Mouse (Mus musculus): Measurements from ENCODE around the gene Syngap1.
"Not testable (repeated sequence)": the region's sequence is repeated elsewhere in the genome, so short reads cannot be mapped to it uniquely, and the experiment has no call there.

Syngap1 gene

DNA sequence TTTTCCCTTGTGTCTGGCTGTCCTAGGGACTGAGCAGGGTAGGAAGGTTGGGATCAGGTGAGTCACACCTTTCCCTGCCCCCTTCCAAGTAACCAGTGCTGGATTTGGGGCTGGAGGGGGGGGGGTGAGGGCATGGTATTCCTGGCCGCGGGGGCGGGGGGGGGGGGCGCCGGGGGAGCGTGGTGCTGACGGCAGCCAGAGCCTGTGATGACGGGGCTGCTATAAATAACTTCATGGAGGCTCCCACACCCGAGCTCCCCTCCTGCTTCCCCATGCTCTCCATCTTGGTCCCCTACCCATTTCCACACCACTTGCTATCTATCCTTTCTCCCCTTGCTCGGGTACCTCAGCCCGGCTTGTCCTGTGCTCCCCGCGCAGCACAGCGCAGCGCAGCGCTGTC lies 12.7 kb downstream of the Syngap1 start:
- no peak for DNase-seq (ENCODE audit: low read depth in 1 of 2, low spot score in 2 of 2)

DNA sequence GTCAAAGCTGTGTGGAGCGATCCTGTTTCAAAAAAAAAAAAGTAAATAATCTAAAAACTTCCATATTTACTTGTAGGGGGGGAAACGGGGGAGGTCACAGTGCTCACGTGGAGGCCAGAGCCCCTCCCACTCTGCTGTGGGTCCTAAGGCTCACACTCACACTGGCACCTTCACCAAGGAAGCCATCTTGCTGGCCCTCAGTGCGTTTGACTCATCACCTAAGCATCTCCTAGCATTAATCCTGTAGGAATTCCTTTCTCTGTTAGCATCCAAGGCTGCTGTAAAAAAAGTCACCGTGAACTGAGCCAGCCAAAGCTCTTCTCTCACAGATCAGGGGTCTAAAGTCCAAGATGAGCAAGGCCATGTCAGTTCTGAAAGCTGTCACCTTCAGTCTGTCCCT lies 15.3 kb downstream of the Syngap1 start:
- DNase-seq (ENCODE audit: low read depth in 1 of 2, low spot score in 2 of 2), result no peak

DNA sequence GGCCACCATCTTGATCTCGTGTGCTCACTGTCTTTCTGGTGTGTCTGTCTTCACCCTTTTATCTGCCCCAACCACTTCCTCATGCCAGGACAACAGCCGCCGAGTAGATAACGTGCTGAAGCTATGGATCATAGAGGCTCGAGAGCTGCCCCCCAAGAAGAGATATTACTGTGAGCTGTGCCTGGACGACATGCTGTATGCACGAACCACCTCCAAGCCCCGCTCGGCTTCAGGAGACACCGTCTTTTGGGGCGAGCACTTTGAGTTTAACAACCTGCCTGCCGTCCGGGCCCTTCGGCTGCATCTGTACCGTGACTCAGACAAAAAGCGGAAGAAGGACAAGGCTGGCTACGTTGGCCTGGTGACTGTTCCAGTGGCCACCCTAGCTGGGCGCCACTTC lies 15.8 kb downstream of the Syngap1 start:
- DNase-seq (ENCODE audit: low read depth in 1 of 2, low spot score in 2 of 2), result no peak

DNA sequence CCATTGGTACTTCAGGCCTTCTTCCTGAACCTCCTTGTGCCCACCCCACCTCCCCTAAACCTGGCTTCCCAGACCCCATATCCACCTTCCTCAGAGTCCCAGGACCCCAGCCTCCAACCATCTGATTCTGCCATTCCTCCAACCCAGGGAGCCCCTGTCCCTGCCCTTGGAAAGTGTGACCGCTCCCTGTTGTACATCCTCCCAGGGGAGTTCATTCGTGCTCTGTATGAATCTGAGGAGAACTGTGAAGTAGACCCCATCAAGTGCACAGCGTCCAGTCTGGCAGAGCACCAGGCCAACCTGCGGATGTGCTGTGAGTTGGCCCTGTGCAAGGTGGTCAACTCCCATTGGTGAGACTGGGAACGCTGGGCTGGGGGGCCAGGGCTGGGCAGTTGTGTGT lies 16.8 kb downstream of the Syngap1 start:
- no peak for DNase-seq (ENCODE audit: low read depth in 1 of 2, low spot score in 2 of 2)

DNA sequence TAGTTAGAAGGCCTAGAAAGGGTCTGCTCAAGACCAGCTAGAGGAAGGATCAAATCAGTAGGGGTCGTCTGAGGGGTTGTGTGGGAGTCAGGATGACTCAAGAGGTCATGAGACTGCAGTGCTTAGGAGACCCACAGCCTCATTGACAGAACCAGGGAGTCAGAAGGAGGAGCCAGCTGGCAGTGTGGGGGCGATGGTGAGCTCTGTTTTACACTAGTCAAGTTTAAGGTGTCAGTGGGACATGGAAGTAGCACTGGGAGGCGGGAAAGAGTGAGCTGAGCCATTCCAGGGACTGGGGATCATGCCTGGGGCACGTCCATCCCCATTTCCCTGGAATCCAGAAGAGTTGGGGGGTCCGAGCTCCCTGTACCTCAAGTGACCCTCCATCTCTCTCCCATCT lies 17.8 kb downstream of the Syngap1 start:
- no peak for DNase-seq (ENCODE audit: low read depth in 1 of 2, low spot score in 2 of 2)

DNA sequence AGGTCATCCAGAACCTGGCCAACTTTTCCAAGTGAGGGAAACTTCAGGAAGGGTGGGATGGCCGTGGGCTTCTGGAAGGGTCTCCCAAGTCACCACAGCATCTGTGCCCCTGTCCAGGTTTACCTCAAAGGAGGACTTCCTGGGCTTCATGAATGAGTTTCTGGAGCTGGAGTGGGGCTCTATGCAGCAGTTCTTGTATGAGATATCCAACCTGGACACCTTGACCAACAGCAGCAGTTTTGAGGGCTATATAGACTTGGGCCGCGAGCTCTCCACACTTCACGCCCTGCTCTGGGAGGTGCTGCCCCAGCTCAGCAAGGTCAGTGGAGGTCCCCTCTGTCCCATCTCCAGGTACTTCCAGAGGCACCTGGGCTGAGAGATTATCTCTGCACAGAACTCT lies 18.8 kb downstream of the Syngap1 start:
- no peak for DNase-seq (ENCODE audit: low read depth in 1 of 2, low spot score in 2 of 2)

DNA sequence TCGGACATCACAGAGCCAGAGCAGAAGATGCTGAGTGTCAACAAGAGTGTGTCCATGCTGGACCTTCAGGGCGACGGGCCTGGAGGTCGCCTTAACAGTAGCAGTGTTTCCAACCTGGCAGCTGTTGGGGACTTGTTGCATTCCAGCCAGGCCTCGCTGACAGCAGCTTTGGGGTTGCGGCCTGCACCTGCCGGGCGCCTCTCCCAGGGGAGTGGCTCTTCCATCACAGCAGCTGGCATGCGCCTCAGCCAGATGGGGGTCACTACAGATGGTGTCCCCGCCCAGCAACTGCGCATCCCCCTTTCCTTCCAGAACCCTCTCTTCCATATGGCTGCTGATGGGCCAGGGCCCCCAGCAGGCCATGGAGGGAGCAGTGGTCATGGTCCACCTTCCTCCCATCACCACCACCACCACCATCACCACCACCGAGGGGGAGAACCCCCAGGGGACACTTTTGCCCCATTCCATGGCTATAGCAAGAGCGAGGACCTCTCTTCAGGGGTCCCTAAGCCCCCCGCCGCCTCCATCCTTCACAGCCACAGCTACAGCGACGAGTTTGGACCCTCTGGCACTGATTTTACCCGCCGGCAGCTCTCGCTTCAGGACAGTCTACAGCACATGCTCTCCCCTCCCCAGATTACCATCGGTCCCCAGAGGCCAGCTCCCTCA lies 20.7 kb downstream of the Syngap1 start:
- DNase-seq (ENCODE audit: low read depth in 1 of 2, low spot score in 2 of 2), result no peak

DNA sequence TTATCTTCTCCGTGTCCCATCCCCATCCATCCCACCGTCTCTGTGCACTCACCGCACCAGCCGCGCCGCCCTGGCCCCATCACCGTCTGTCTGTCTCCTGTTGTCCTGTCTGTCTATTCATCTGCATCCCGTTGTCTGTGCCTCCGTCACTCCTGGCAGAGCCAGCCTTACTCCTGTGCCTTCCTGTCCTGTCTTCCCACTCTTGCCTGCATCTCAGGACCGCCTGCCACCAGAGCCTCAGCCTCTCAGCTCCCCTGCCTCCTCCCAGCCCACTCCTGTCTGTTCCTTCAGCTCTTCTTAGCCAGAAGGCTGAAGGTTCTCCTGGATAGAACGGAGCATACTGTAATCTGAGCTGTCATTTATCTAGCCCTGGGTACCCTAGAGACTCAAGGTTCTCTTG lies 25.9 kb downstream of the Syngap1 start:
- no peak for DNase-seq (ENCODE audit: low read depth in 1 of 2, low spot score in 2 of 2)

DNA sequence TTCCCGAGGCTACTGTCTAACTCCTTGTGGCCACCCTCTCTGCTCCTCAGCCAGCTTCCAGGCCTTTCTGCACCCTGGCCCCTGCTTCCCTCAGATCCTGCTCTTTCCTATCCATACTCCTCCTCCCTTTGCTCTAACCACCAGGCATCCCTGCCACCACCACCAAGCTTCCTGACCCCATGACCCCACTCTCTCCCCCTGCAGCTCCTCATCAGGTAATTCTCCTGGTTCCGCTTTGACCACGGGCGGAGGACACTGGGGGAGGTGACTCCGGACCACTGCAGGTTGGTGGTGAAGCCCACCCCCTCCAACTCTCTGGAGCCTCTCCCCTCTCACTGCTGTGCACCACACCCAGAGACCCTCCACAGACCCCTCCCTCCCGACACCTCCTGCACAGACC lies 26.4 kb downstream of the Syngap1 start:
- no peak for DNase-seq (ENCODE audit: low read depth in 1 of 2, low spot score in 2 of 2)

DNA sequence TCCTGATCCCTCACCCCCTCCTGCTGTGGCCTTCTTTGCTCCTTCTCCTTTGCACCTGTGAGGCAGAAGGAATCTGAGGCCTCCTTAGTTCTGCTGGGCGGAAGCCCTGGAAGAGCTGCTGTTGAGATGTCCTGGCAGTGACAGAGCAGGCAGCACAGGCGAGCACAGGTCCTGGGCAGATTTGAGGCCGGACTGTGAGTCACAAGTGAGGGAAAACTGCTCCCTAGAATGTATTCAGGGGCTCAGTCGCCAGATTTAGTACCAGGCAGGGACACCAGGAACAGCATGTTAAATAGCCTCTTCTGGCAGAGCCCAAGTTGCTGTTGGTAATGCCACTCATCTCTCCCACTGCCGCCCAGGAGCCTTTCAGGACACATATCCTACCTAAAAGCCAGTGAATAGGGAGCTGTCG lies 27.2 kb downstream of the Syngap1 start:
- DNase-seq (ENCODE audit: low read depth in 1 of 2, low spot score in 2 of 2), result no peak

DNA sequence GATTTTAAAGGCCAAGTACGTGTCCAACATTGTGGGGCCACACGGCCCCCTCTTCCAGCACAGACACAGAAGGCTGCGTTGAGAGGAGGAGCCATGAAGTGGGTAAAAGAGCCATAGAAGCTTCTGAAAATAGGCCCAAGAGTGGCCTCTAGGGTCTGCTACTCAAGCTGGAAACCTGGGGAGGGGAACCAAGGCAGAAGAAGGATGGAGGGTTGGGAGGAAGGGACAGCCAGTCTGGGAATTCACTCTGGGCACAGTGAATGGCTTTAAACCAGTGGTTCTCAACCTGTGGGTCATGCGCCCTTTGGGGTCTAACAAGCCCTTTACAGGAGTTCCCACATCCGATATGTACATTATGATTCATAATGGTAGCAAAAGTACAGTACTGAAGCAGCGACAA lies 28.2 kb downstream of the Syngap1 start:
- DNase-seq (ENCODE audit: low read depth in 1 of 2, low spot score in 2 of 2), result no peak

DNA sequence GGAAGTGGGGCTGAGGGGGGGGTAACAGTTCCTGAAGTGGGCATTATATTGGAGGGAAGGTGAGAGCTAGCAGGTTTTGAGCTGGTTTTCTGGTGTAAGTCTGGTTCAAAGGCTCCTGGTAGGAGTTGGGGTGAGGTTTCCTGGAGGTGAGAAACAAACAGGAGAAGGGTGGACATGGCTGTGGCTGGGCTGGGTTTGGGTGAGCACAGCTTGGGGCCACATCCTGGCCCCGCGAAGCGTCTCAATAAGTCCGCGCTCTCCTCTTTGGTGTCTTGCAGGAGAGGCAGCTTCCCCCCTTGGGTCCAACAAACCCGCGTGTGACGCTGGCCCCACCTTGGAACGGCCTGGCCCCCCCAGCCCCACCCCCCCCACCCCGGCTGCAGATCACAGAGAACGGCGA lies 29.2 kb downstream of the Syngap1 start:
- DNase-seq (ENCODE audit: low read depth in 1 of 2, low spot score in 2 of 2), result no peak

DNA sequence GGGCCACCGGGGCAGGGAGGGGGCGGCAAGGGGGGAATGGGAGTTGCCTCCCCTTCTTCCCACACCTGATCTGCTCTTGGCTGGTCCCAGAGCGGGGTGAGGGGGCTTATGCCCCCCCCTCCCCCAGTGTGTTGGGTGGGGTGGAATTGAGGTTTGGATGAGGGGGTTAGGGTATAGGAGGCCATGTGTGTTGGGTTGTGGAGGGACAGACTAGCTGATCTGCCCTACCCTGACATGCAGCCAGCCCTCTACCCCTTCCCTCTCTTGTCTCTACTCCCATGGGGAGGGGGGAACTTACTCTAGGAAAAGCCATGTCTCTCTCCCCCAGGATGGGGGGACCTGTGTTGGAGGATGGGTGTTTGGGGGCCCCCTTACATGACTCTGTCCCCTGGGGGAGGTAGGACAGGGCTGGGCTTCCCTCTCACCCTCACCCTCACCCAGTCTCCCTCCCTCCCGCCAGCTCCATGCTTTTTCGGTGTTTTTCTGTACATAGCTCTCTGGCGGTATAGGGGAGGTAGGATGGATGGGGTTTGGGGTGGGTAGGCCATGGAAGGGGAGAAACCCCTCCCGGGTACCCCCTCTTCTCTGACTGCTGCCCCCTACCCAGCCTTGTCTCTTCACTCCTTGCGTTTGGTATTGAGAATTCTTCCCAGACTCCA lies 30.3 kb downstream of the Syngap1 start:
- DNase-seq (ENCODE audit: low read depth in 1 of 2, low spot score in 2 of 2), result no peak

DNA sequence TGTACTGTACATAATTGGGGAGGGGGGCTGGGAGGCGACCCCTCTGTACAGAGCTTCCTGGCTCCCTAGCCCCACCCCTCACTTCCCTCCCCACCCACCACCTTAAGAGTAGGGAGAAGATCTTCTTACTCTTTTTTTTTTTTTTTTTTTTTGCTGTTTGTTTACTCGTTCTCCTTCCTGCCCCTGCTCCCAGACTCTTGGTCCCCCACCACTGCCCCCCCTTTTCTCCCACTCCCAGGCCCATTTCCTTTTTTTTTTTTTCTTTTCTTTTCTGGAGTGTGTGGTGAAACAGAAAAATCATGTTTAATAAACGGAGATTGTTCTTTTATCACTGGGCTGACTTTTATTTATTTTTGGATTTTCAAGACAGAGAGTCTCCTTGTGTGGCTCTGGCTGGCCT lies 31.1 kb downstream of the Syngap1 start:
- DNase-seq (ENCODE audit: low read depth in 1 of 2, low spot score in 2 of 2), result no peak

DNA sequence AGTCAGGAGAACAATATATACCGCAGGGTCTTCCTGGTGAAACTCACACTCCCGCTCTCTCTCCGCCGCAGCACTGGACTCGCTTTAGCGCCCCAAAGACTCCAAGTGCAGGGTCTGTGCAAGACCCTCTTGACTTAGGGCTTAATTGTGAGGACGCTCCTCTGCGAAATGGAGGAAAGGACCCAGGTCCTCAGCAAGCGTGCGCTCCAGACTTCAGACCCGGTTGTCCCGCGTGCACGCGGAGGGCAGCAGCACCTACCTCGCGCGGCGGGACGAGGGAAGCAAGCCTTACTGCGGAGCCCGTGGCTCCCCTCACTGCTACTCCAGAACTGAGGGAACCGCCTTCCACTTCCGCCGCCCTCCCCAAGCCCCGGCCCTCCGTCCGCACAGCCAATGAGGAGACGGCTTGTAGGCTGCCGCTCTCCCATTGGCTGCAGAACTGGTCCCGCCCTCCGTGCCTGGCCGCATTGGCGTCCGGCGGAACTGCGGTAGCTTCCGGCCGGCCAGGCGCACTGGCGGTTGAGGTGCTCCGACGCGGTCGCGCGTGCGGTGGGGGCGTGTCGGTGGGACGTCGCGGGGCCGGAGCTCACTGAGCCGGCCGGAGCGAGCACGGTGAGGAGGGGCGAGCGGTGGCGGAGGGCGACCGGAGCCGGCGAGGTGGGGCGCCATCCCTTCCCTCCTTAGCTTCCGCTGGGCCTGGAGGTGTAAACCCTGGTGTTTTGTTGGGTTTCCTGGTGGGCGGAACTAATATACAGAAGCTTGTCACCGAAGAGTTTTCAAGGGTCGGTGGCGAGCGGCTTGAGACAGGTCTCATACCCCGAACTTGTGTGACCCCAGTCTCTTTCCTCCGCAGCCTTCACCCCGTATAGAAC lies 31.9 kb downstream of the Syngap1 start, which contains the start of gene Zbtb9:
Zbtb9 (plus strand) TSS at position 465 of the 872 bp plus-strand sequence.
- DNase-seq (ENCODE audit: low read depth in 1 of 2, low spot score in 2 of 2), result peak; percentile 86 to 90

DNA sequence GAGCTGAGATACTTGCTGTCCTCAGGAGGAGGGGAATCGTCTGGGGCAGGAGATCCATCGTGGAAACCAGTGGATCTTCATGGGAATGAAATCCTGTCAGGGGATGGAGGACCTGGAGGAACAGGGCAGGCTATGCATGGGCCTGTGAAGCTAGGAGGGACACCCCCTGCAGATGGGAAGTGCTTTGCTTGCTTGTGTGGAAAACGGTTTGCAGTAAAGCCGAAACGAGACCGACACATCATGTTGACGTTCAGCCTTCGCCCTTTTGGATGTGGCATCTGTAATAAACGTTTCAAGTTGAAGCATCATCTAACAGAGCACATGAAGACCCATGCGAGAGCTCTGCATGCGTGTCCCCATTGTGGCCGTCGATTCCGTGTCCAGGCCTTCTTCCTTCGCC lies 33.5 kb downstream of the Syngap1 start:
- no peak for DNase-seq (ENCODE audit: low read depth in 1 of 2, low spot score in 2 of 2)

DNA sequence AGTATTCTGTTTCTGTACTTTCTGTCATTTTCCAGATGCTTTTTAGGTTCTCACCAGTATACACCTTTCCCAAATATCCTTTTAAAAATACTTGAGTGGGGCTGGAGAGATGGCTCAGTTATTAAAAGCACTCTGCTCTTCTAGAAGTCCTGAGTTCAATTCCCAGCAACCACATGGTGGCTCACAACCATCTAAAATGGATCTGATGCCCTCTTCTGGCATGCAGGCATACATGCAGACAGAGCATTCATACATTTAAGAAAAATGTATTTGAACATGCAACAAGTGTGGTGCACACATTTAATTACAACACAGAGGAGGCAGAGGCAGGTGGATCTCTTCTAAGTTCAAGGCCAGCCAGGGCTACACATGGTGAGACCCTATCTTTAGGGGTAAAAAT lies 34.4 kb downstream of the Syngap1 start:
- DNase-seq (ENCODE audit: low read depth in 1 of 2, low spot score in 2 of 2), result no peak

DNA sequence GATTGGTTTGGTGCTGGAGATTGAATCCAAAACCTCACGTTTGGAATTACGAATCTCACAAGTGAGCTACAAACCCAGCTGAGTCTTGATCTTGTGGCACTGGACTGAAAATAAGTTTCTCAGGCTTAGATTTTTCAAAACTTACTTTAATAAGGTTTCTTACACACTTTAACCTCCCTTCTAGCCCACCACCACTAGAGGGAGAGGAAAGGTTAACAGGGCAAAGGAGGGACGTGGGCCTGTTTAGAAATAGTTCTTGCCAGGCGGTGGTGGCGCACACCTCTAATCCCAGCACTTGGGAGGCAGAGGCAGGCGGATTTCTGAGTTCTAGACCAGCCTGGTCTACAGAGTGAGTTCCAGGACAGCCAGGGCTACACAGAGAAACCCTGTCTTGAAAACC lies 36.3 kb downstream of the Syngap1 start:
- not testable (repeated sequence) for DNase-seq (ENCODE audit: low read depth in 1 of 2, low spot score in 2 of 2)

DNA sequence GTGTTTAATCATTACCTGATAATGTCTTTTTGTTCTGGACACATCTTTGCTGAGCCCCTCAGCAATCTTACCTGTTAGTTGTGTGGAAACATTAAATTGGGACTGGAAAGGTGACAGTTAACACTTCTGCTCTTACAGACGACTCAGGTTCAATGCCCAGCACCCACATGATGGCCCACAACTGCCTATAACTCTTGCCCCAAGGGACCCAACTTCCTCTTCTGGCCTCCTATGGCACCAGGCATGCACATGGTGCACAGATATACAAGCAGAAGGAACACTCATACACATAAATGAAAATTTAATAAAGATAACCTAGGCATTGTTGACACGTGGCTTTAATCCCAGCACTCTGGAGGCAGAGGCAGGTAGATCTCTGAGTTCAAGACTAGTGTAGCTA lies 38.4 kb downstream of the Syngap1 start:
- DNase-seq (ENCODE audit: low read depth in 1 of 2, low spot score in 2 of 2), result no peak

DNA sequence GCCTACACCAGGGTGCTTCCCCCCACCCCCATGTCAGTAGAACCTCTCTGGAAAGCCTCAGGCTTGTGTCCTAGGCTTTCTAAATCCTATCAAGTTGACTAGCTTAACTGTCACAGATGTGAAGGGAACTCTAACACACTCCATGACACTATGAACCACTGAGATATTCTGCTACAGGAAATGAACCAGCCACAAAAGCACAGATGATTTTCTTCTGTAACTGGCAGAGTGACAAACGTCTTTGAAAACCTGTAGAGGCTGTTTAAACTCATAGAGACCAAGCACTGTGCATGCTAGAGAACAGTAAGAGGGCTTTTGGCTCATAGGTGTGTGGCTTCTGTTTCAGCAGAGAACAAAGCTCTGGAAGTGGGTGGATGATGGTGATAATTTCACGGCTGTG lies 40.0 kb downstream of the Syngap1 start:
- DNase-seq (ENCODE audit: low read depth in 1 of 2, low spot score in 2 of 2), result no peak

DNA sequence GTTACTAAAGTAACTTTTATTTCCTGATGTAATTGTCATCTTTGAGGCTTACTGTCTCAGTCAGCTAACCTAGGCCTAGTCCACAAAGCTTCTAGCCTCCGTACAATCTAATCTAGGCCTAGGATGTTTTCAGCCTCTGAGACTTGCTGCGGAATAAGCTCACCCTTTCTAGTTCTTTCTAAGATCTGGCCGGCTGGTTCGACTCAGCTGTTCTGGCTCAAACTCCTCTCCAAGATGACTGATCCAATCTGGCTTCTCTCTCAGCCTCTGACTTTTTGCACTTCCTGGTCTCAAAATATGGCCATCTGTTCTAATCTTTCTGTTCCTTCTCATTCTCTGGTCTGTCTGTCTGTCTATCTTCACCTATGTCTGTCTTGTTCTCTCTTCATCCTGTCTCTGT lies 42.3 kb downstream of the Syngap1 start:
- no peak for DNase-seq (ENCODE audit: low read depth in 1 of 2, low spot score in 2 of 2)

DNA sequence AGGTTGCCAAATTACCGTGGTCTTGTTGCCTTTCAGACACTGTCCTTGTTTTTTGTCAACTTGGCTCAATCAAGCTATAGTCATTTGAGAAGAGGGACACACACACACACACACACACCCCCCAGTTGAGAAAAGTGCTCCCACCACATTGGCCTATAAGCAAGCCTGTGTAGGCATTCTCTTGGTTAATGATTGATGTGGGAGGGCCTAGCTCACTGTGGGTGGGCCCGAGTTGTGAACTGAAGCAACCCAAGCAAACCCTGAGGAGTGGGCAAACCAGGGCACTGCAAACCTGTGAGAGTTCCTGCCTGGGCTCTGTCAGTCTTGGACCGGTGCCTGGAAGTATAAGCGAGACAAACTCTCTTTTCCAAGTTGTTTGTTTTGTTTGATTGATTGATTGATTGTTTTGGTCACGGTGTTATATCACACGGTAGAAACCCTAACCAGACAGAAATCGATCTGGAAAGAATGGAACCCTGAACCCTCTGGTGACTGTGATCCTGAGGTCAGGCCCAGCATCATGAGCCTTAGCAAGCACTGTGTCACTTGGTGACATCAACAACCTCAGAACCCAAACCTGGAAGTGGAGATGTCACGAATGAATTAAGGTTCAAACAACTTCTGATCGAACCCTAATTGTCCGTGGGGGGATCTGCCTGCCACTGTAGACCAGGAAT lies 44.6 kb downstream of the Syngap1 start:
- no peak for DNase-seq (ENCODE audit: low read depth in 1 of 2, low spot score in 2 of 2)

Data from monocyte, adult 2 months (primary cell).